Mouse (Mus musculus) bone marrow, adult 2 months (tissue): Measurements from ENCODE around the gene Has3.

Experiments used
- CTCF ChIP-seq: fragments of 200-500 bp; IDR thresholded peaks from 2 replicates; pipeline ENCODE4 v1.5.1; 2011; ENCODE audit warnings: low read length, control low read depth; ENCODE audit not compliant: control insufficient read depth, insufficient read depth
- POLR2A ChIP-seq: fragments of 200-500 bp; IDR thresholded peaks from 2 replicates; pipeline ENCODE4 v1.6.1; 2011; ENCODE audit warnings: low read depth, mild to moderate bottlenecking, control low read depth, low read length, borderline replicate concordance; ENCODE audit not compliant: control insufficient read depth

DNA sequence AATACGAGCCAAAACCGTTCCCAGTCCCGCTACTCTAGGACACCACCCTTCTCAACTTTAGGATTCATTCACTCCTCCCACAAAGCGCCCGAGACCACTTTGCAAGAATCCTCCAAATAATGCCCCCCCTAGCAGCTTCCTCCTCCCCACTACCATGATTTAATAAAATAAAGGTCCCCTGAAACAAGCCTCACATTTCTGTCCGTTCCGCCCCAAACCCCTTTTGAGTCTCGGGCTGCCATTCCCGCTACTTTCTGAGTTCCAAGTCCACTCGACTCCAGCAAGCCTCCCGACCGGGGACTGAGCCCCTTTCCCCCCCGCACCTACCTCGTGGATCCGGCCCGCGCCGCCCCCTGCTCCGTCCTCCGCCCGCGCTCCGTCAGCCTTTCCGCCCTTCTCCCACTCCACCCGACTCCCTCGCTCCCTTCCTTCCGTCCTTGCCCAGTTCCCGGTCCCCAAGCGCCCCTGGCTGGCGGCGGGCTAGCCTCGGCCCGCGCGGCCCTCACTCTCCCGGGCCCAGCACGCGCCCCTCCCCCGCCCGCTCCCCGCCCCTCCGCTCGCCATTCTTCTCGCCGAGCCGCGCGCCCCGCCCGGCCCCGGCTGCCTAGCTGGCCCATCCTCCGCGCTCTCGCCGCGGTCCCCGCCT lies 22.9 kb downstream of the Has3 start:
- TF ChIP-seq POLR2A (no peak), CTCF (no peak)
